Mouse (Mus musculus): ENCODE data around the gene Ass1.
"Not testable (repeated sequence)": the region's sequence is repeated elsewhere in the genome, so short reads cannot be mapped to it uniquely, and the experiment has no call there.

Gene Ass1

DNA sequence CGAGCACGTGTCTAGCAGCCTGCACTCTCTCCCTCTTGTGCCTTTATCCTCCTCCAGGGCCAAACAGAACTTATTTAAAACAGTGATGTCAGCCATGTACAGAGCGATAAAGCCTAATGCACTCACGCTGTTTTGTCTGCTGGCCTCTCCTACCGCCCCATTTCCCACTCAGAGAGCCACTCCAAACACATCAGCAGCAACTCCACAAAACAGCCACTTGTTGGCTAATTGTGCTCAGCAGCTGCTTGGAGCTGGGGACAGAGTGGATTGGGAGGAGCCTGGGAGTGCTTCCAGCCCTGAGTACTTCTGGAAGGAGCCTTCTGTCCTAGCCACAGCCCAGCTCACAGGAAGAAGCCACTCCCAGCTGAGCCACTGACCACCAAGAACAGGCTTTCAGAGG lies 67.0 kb downstream of the Ass1 start:
- peak in 1 of 2 experiments; percentile 62 for DNase-seq (ENCODE audit: low spot score in 2 of 2)

DNA sequence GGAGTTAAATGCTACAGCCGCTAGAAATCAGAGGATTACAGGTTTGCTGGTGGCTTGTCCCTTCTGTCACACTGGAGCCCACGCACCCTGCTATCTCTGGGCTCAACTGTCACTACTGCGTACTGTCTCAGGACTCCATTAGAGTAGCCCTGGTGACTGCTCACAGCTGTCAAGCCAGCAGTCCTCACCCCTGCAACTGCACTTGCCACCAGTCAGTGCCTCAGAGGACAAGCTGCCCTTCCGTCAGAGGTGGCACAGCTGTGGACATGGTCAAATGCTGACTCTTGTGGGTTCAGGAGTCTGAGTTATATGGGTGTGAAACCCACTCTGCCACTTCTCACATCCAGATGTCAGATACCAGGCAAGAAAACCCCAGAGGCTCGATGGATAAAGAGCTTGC lies 68.7 kb downstream of the Ass1 start:
- DNase-seq (ENCODE audit: low spot score in 2 of 2), result no peak

DNA sequence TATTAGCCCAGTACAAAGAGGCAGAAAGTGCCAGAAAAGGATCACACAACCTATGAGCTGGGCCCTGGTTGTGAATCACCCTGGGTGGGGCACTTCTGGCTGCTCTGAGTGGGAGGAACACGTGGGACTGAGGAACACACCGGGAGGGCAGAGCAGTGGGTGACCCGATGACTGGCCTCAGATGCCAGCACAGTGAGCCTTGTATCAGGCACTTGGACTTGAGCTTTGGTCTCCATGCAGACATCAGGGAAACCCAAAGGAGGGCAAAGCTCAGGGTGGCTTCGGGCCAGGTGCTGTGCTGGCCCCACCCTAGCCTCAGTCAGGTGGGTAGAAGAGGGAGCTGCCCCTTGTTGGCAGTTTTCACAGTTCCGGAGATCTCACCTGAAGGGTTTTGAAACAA lies 71.6 kb downstream of the Ass1 start:
- DNase-seq (ENCODE audit: low spot score in 2 of 2), result no peak

DNA sequence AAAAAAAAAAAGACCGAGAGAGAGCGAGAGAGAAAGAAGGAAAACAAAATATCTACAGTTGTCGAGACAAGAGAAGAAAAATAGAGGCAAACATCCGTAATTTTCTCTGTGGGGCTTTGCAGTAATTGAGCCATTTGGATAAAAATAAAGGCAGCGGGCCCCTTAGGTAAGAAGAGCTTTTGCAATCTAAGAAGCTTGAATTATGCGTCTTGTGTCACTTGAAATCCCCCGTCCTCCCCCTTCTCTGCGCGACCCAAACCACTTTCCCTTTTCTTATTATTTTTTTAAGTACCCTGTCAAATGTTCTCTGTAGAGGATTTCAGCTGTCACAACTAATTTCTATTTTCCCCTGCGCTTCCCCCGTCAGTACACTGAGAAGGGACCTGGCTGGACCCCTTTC lies 77.7 kb downstream of the Ass1 start:
- DNase-seq (ENCODE audit: low spot score in 2 of 2), result no peak

DNA sequence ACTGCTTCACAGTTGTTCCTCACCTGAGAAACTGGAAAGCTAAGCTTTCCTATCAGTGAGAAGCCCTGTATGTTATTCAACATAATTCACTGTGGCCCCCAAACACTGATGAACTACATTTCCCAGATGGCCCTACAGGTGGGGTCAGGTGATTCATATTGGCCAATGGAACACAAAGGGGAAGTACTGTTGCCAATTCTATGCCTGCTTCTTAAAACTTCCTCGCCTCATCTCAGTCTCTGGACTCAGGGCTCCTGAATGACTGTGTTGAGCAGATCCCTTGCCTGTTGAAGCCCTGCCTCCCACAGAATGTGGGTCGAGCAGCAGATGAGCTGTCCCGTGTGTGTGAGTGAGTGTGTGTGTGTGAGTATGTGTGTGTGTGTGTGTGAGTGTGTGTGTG lies 80.5 kb downstream of the Ass1 start:
- DNase-seq (ENCODE audit: low spot score in 2 of 2), result no peak

DNA sequence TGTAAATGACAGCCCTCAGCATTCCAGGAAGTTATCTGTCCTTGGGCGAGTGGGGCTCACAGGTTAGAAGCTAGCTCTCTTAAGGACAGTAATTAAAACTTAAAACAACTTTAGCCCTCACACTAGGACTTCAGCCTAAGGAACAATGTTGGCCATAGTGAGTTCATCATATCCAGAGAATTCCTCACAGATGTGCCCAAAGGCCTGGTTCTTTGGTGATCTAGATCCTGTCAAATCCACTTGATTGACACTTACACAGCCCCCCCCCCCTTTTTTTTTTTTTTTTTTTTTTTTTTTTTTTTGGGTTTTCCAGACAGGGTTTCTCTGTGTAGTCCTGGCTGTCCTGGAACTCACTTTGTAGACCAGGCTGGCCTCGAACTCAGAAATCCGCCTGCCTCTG lies 81.3 kb downstream of the Ass1 start:
- not testable (repeated sequence) for DNase-seq (ENCODE audit: low spot score in 2 of 2)

DNA sequence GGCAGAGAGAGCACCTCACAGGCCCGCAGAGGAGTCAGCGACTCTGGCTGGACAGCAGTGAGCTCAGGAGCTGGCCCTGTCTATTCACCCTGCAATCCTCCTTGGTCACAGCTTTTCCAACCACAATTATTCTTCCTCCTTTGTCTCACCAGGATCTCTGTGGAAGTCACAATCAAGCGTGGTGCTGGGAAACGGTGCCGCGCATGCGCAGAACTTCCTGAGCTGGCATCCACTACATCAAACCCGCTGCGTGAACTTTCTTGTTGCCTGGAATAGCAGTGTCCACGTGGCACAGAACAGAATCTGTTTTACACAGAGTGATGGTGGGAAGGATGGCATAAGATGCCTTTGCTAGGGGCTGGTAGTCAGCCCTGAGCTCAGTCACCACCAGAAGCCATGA lies 82.0 kb downstream of the Ass1 start:
- no peak for DNase-seq (ENCODE audit: low spot score in 2 of 2)

DNA sequence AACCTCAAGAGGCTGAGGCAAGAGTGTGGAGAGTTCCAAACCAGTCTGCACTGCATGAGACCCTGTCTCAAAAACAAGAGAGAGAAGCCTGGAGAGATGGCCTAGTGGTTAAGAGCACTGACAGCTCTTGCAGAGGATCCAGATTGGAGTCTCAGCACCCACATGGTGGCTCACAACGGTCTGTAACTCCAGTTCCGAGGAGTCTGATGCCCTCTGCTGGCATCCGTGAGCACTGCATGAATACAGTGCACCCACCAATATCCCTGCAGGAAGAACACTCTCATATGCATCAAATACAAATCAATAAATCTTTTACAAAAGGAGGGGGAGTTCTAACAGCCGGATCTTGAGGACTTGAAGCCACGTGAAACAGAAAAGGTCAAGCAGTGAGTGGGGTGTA lies 84.6 kb downstream of the Ass1 start:
- DNase-seq (ENCODE audit: low spot score in 2 of 2), result no peak

All from urinary bladder, postnatal 4 days (tissue).